Mouse (Mus musculus) kidney, adult 8-10 months (tissue): Measurements from ENCODE around the gene S100pbp.

ENCODE experiments used
- DNase-seq, 2 experiments: peaks; one replicate each; pipeline ENCODE4 v3.0.0; 2022

The S100pbp gene

GRCm38 (mm10) chr4:129189542-129190519, at the start of gene S100pbp, which contains the start of gene Yars:
TSS of gene S100pbp (minus strand) at chr4:129189727.
TSS of gene Yars (plus strand) at chr4:129189760.
- peak; percentile 97 to 98 for DNase-seq

GRCm38 (mm10) chr4:129239075-129239474, 49.5 kb upstream of the S100pbp start:
- peak; percentile 74 to 78 for DNase-seq

GRCm38 (mm10) chr4:129238579-129239016, 49.1 kb upstream of the S100pbp start:
- no peak for DNase-seq

- no peak for DNase-seq
These were observed 48.4 kb upstream of the S100pbp start for GRCm38 (mm10) chr4:129237843-129238441.

- DNase-seq: no peak
These were observed 46.8 kb upstream of the S100pbp start for GRCm38 (mm10) chr4:129236236-129236813.

GRCm38 (mm10) chr4:129235147-129235546, 45.6 kb upstream of the S100pbp start:
- no peak for DNase-seq

- DNase-seq: peak in 1 of 2 experiments; percentile 68
These were observed 45.0 kb upstream of the S100pbp start for GRCm38 (mm10) chr4:129234488-129234887.

- DNase-seq: no peak
These were observed 43.2 kb upstream of the S100pbp start for GRCm38 (mm10) chr4:129232561-129233360.

- DNase-seq: peak; percentile 62 to 77
These were observed 42.3 kb upstream of the S100pbp start for GRCm38 (mm10) chr4:129231594-129232450.

- no peak for DNase-seq
These were observed 41.4 kb upstream of the S100pbp start for GRCm38 (mm10) chr4:129230926-129231325.

GRCm38 (mm10) chr4:129227985-129228381, 38.5 kb upstream of the S100pbp start:
- no peak for DNase-seq

- no peak for DNase-seq
These were observed 37.9 kb upstream of the S100pbp start for GRCm38 (mm10) chr4:129227170-129227984.

- DNase-seq: peak in 1 of 2 experiments; percentile 56
These were observed 37.0 kb upstream of the S100pbp start for GRCm38 (mm10) chr4:129226441-129226963.

- DNase-seq: no peak
These were observed 35.8 kb upstream of the S100pbp start for GRCm38 (mm10) chr4:129225315-129225714.

GRCm38 (mm10) chr4:129223421-129224281, 34.1 kb upstream of the S100pbp start:
- DNase-seq: no peak

- no peak for DNase-seq
These were observed 32.7 kb upstream of the S100pbp start for GRCm38 (mm10) chr4:129222019-129222925.

GRCm38 (mm10) chr4:129221097-129222010, 31.8 kb upstream of the S100pbp start:
- no peak for DNase-seq
